Mouse (Mus musculus) CH12.LX (cell line): ENCODE measurements at regions not wholly inside any gene's neighbourhood (a gene's known extent, or its start where the extent isn't known, plus 50 kb on each side); places are given as distances from the start of the nearest gene placed in this dataset.
A peak's percentile ranks its signal among the peaks of the same experiment; 100 is the strongest.

Experiments used
- DNase-seq: peaks from one replicate; pipeline ENCODE4 v3.0.0-alpha.2; 2013; ENCODE audit errors: extremely low read depth
- H3K27ac ChIP-seq: 2 replicates; pipeline ENCODE4 v1.5.1; 2012; ENCODE audit warnings: low read depth, mild to moderate bottlenecking, control low read depth, moderate library complexity; ENCODE audit not compliant: insufficient read depth
- H3K27me3 ChIP-seq: replicated peaks from 2 replicates; pipeline ENCODE3; 2012; ENCODE audit warnings: inconsistent platforms
- H3K36me3 ChIP-seq, 2 experiments: replicated peaks in 1 of 2; 2 replicates each; pipeline versions ENCODE3 to v1.6.1; 2012; ENCODE audit warnings: inconsistent platforms in 1 of 2, low read length in 1 of 2, mild to moderate bottlenecking in 1 of 2, mixed read lengths in 1 of 2, moderate library complexity in 1 of 2; ENCODE audit not compliant: control insufficient read depth in 1 of 2, insufficient read depth in 1 of 2
- H3K4me1 ChIP-seq, 2 experiments: 2 replicates each; pipeline ENCODE4 v1.6.1; 2012; ENCODE audit warnings: inconsistent platforms in 1 of 2, moderate library complexity in 1 of 2; ENCODE audit not compliant: insufficient read depth in 2 of 2, control insufficient read depth in 1 of 2
- H3K4me2 ChIP-seq: 2 replicates; pipeline ENCODE4 v1.6.1; 2012; ENCODE audit warnings: low read depth, mild to moderate bottlenecking, control low read depth; ENCODE audit not compliant: poor library complexity, insufficient read depth, severe bottlenecking
- H3K4me3 ChIP-seq, 3 experiments: fragments of 150-350 bp in 1 of 3; sonication (generic) in 1 of 3; replicated peaks in 1 of 3; 2 replicates each; pipeline versions ENCODE3 to v1.5.1; 2011 to 2012; ENCODE audit warnings: low read depth in 2 of 3, low read length in 2 of 3, mild to moderate bottlenecking in 2 of 3, moderate library complexity in 2 of 3, control low read depth in 1 of 3, improper control_type of control experiment in 1 of 3, inconsistent platforms in 1 of 3, mixed read lengths in 1 of 3; ENCODE audit not compliant: poor library complexity in 1 of 3
- H3K79me2 ChIP-seq: replicated peaks from 2 replicates; pipeline ENCODE4 v1.6.1; 2012; ENCODE audit warnings: mild to moderate bottlenecking, moderate library complexity; ENCODE audit not compliant: control insufficient read depth, poor library complexity, insufficient read depth, severe bottlenecking; ENCODE audit errors: extremely low read depth
- H3K9ac ChIP-seq: 2 replicates; pipeline ENCODE4 v1.6.1; 2012; ENCODE audit warnings: low read depth, mild to moderate bottlenecking, control low read depth, moderate library complexity; ENCODE audit not compliant: insufficient read depth
- H3K9me3 ChIP-seq: replicated peaks from 2 replicates; pipeline ENCODE3; 2012; ENCODE audit warnings: low read length, inconsistent platforms, mixed read lengths
- CHD1 ChIP-seq: IDR thresholded peaks from 2 replicates; pipeline ENCODE4 v1.6.1; 2012; ENCODE audit warnings: low read depth, low read length, improper control_type of control experiment, inconsistent platforms
- CTCF ChIP-seq, 2 experiments: IDR thresholded peaks in 1 of 2; conservative IDR thresholded peaks in 1 of 2; 2 replicates each; pipeline ENCODE4 v1.5.1; 2011 to 2012; ENCODE audit warnings: low read depth in 2 of 2, low read length in 2 of 2, improper control_type of control experiment in 1 of 2, inconsistent platforms in 1 of 2, mild to moderate bottlenecking in 1 of 2, moderate library complexity in 1 of 2
- E2F4 ChIP-seq: IDR thresholded peaks from 2 replicates; pipeline ENCODE4 v1.6.1; 2011; ENCODE audit warnings: low read depth, low read length, improper control_type of control experiment; ENCODE audit not compliant: insufficient replicate concordance
- GABPA ChIP-seq: IDR thresholded peaks from 2 replicates; pipeline ENCODE4 v1.6.1; 2012; ENCODE audit warnings: low read depth, low read length, improper control_type of control experiment, inconsistent platforms; ENCODE audit not compliant: insufficient replicate concordance
- JUND ChIP-seq: conservative IDR thresholded peaks from 2 replicates; pipeline ENCODE4 v1.6.1; 2011; ENCODE audit warnings: low read depth, low read length, improper control_type of control experiment
- KAT2A ChIP-seq: IDR thresholded peaks from 2 replicates; pipeline ENCODE4 v1.6.1; 2012; ENCODE audit warnings: low read length, improper control_type of control experiment, inconsistent platforms; ENCODE audit not compliant: insufficient replicate concordance
- MAX ChIP-seq: IDR thresholded peaks from 2 replicates; pipeline ENCODE4 v1.6.1; 2011; ENCODE audit warnings: low read length, improper control_type of control experiment
- MAZ ChIP-seq: IDR thresholded peaks from 2 replicates; pipeline ENCODE4 v1.6.1; 2012; ENCODE audit warnings: low read depth, mild to moderate bottlenecking, inconsistent platforms, low read length, improper control_type of control experiment, moderate library complexity
- MEF2A ChIP-seq: IDR thresholded peaks from 2 replicates; pipeline ENCODE4 v1.6.1; 2014; ENCODE audit warnings: low read depth, mild to moderate bottlenecking, inconsistent platforms, low read length, improper control_type of control experiment, borderline replicate concordance
- MYC ChIP-seq: IDR thresholded peaks from 2 replicates; pipeline ENCODE4 v1.6.1; 2011; ENCODE audit warnings: low read depth, mild to moderate bottlenecking, improper control_type of control experiment, low read length
- NELFE ChIP-seq: IDR thresholded peaks from 2 replicates; pipeline ENCODE4 v1.6.1; 2011; ENCODE audit warnings: low read depth, low read length, improper control_type of control experiment
- NRF1 ChIP-seq: IDR thresholded peaks from 2 replicates; pipeline ENCODE4 v1.6.1; 2014; ENCODE audit warnings: low read depth, mild to moderate bottlenecking, inconsistent platforms, low read length, improper control_type of control experiment, moderate library complexity
- PAX5 ChIP-seq: IDR thresholded peaks from 2 replicates; pipeline ENCODE4 v1.6.1; 2012; ENCODE audit warnings: low read length, inconsistent platforms, mixed read lengths
- RAD21 ChIP-seq: IDR thresholded peaks from 2 replicates; pipeline ENCODE4 v1.6.1; 2011; ENCODE audit warnings: low read depth, mild to moderate bottlenecking, low read length, improper control_type of control experiment, moderate library complexity
- SMC3 ChIP-seq: IDR thresholded peaks from 2 replicates; pipeline ENCODE4 v1.6.1; 2011; ENCODE audit warnings: low read depth, low read length, improper control_type of control experiment
- TBP ChIP-seq: conservative IDR thresholded peaks from 2 replicates; pipeline ENCODE4 v1.6.1; 2011; ENCODE audit warnings: low read depth, low read length, improper control_type of control experiment
- TCF12 ChIP-seq: IDR thresholded peaks from 2 replicates; pipeline ENCODE4 v1.6.1; 2014; ENCODE audit warnings: low read depth, mild to moderate bottlenecking, inconsistent platforms, low read length, improper control_type of control experiment
- ZC3H11A ChIP-seq: IDR thresholded peaks from 2 replicates; pipeline ENCODE4 v1.6.1; 2012; ENCODE audit warnings: low read depth, mild to moderate bottlenecking, inconsistent platforms, low read length, improper control_type of control experiment
- ZKSCAN1 ChIP-seq: IDR thresholded peaks from 2 replicates; pipeline ENCODE4 v1.6.1; 2012; ENCODE audit warnings: low read depth, inconsistent platforms, low read length, improper control_type of control experiment, borderline replicate concordance
- ZNF384 ChIP-seq: IDR thresholded peaks from 2 replicates; pipeline ENCODE4 v1.6.1; 2012; ENCODE audit warnings: low read depth, low read length, improper control_type of control experiment, inconsistent platforms
- dilution Hi-C: fragments of 300-500 bp; cut with MboI; formaldehyde crosslinking; loops from 2 replicates; pipeline ENCODE4 v1.14.3; 2020; ENCODE audit warnings: low sequenced_read_pairs; ENCODE audit not compliant: extremely low pct_unique_long_range_greater_than_20kb, extremely low pct_ligation_motif_present
- in situ Hi-C: fragments of 300-500 bp; cut with MboI; formaldehyde crosslinking; loops from 3 replicates; pipeline ENCODE4 v1.14.3; 2019; ENCODE audit warnings: low sequenced_read_pairs, low pct_ligation_motif_present, low pct_unique_long_range_greater_than_20kb, mixed read lengths

GRCm38 (mm10) chr16:93522485-93522884 is 81.4 kb downstream of the Setd4 start:
- H3K27ac ChIP-seq: no peak overlapping the region
- peaks cover 10 to 15% of the 10 kb centered on the region in 2 experiments; a peak in 3 of 4 replicates for H3K4me1 ChIP-seq
- no peaks in the 10 kb centered on the region for H3K9me3 ChIP-seq
- H3K36me3 ChIP-seq: no peaks in the 10 kb centered on the region
- H3K79me2 ChIP-seq: no peaks in the 10 kb centered on the region
- no peak overlapping the region for H3K4me2 ChIP-seq
- no peak overlapping the region for H3K9ac ChIP-seq
- in situ Hi-C loops: no loop called here
- DNase-seq: no peak
- H3K4me3 ChIP-seq: no peak overlapping the region
- no peaks in the 10 kb centered on the region for H3K27me3 ChIP-seq
- peak; percentile 60 for TF ChIP-seq SMC3
- peak; percentile 79 for TF ChIP-seq RAD21
- TF ChIP-seq CTCF (conservative IDR thresholded peaks at IDR 0.05 in 1 of 2, IDR thresholded peaks at IDR 0.05 in 1 of 2; ENCODE audit: low read depth in 2 of 2, low read length in 2 of 2): peak in 1 of 2 experiments; percentile 72; a peak in 2 of 4 replicates
- TF ChIP-seq ZNF384: no peak
- dilution Hi-C loops: no loop called here

GRCm38 (mm10) chr16:93520481-93520880 is 83.4 kb downstream of the Setd4 start:
- in situ Hi-C loops: no loop called here
- H3K9ac ChIP-seq: no peak overlapping the region
- no peak overlapping the region for H3K4me3 ChIP-seq
- no peaks in the 10 kb centered on the region for H3K9me3 ChIP-seq
- TF ChIP-seq JUND (no peak), SMC3 (no peak), ZKSCAN1 (no peak), NRF1 (no peak), RAD21 (no peak), ZNF384 (no peak), MAZ (no peak), E2F4 (no peak), MYC (no peak), NELFE (no peak), TCF12 (no peak), TBP (no peak), MAX (no peak), KAT2A (no peak), MEF2A (no peak), CHD1 (no peak), PAX5 (no peak), ZC3H11A (no peak), GABPA (no peak)
- dilution Hi-C loops: no loop called here
- H3K4me2 ChIP-seq: no peak overlapping the region
- H3K36me3 ChIP-seq: no peaks in the 10 kb centered on the region
- no peak for DNase-seq
- H3K4me1 ChIP-seq: peaks cover 21 to 24% of the 10 kb centered on the region in 2 experiments
- no peaks in the 10 kb centered on the region for H3K79me2 ChIP-seq
- H3K27me3 ChIP-seq: no peaks in the 10 kb centered on the region
- H3K27ac ChIP-seq: no peak overlapping the region
